Mouse (Mus musculus): Measurements from ENCODE around the gene Cux2.

DNA sequence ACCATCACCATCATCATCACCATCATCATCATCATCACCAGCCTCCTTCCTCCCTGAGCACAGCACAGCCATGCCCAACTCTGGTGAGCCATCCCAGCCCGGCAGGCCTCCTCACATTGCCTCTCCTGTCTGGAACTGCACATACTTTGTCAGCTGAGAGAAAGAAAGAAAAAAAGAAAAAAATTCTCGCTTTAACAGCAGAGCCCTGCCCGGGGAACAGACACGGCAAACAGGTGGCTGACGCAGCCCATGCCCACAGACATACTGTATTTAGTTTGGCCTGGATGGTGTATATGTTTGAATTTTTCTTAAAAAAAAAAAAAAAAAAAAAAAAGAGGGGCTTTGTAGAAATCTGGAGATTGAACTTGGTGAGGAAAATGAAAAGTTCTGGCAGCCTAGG, 82.4 kb downstream of the Cux2 start:
- no peak for TF ChIP-seq CTCF (IDR thresholded peaks at IDR 0.05)
- no peak for TF ChIP-seq EP300 (IDR thresholded peaks at IDR 0.05)
